Mouse (Mus musculus) thymus, adult 2 months (tissue): Measurements from ENCODE around the gene C1s2.

ENCODE experiments used
- CTCF ChIP-seq: fragments of 200-500 bp; IDR thresholded peaks from 2 replicates; pipeline ENCODE4 v1.5.1; 2012; ENCODE audit warnings: mild to moderate bottlenecking, control low read depth, low read length, moderate library complexity, borderline replicate concordance; ENCODE audit not compliant: control insufficient read depth, poor library complexity, insufficient read depth; ENCODE audit errors: extremely low read depth
- POLR2A ChIP-seq: fragments of 200-500 bp; IDR thresholded peaks from 2 replicates; pipeline ENCODE4 v1.6.1; 2012; ENCODE audit warnings: mild to moderate bottlenecking, low read length, control low read depth, moderate library complexity; ENCODE audit not compliant: control insufficient read depth, poor library complexity, insufficient read depth; ENCODE audit errors: extremely low read depth

DNA sequence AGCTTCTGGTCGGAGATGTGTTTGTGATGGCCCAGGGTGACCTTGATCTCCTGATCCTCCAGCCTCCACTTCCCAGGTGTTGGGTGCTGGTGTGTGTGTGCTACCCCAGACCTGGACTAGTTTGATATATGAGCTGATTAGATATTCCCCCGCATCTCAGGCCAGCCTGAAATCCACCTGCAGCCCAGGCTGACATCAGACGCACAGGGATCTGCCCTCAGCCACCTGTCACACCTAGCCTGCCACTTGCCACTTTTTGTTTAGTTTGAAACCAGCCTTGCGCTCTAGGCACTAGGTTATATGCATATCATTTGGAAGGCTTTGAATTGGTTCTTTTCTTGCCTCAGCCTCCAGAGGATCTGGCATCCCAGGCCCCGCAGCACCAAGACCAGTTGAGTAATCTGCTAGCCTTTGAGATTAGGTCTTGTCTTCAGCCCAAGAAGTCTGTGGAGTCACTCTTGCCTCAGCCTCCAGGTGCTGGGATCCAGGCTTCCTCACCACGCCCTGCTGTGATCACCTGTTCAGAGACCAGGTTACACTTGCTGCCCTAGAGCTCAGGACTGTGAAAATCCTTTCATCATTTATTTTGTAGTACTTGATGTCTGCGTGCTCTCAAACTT lies 34.5 kb upstream of the C1s2 start:
- TF ChIP-seq POLR2A (no peak), CTCF (no peak)
